Mouse (Mus musculus) common myeloid progenitor, adult 5-6 weeks (primary cell): ENCODE measurements at regions not wholly inside any gene's neighbourhood (a gene's known extent, or its start where the extent isn't known, plus 50 kb on each side); places are given as distances from the start of the nearest gene placed in this dataset.
A peak's percentile ranks its signal among the peaks of the same experiment; 100 is the strongest.

Experiments used
- ATAC-seq: replicated peaks from 2 replicates; pipeline ENCODE4 v1.8.0; 2016; ENCODE audit warnings: low read depth, mild to moderate bottlenecking, moderate TSS enrichment, inconsistent platforms; ENCODE audit not compliant: poor library complexity, severe bottlenecking

- ATAC-seq = no peak
Observed at GRCm38 (mm10) chr6:100429511-100429910, 142.2 kb upstream of the Rybp start.

- ATAC-seq = no peak
Observed at GRCm38 (mm10) chr6:100428759-100429158, 141.5 kb upstream of the Rybp start.

GRCm38 (mm10) chr6:100425551-100425950 lies 138.3 kb upstream of the Rybp start:
- ATAC-seq = no peak

- ATAC-seq = no peak
Observed at GRCm38 (mm10) chr6:100424788-100425403, 137.6 kb upstream of the Rybp start.

GRCm38 (mm10) chr6:100424181-100424580 lies 136.9 kb upstream of the Rybp start:
- no peak for ATAC-seq

GRCm38 (mm10) chr6:100423636-100424035 lies 136.4 kb upstream of the Rybp start:
- no peak for ATAC-seq

GRCm38 (mm10) chr6:100422603-100423002 lies 135.3 kb upstream of the Rybp start:
- no peak for ATAC-seq

GRCm38 (mm10) chr6:100421706-100422578 lies 134.7 kb upstream of the Rybp start:
- no peak for ATAC-seq

GRCm38 (mm10) chr6:100420602-100421001 lies 133.3 kb upstream of the Rybp start:
- ATAC-seq = no peak

- no peak for ATAC-seq
Observed at GRCm38 (mm10) chr6:100419782-100420540, 132.7 kb upstream of the Rybp start.

GRCm38 (mm10) chr6:100416046-100416445 lies 128.8 kb upstream of the Rybp start:
- peak; percentile 98 for ATAC-seq

GRCm38 (mm10) chr6:100415514-100415913 lies 128.2 kb upstream of the Rybp start:
- no peak for ATAC-seq

GRCm38 (mm10) chr6:100414836-100415235 lies 127.6 kb upstream of the Rybp start:
- no peak for ATAC-seq

GRCm38 (mm10) chr6:100412486-100412885 lies 125.2 kb upstream of the Rybp start:
- no peak for ATAC-seq

GRCm38 (mm10) chr6:100411968-100412367 lies 124.7 kb upstream of the Rybp start:
- no peak for ATAC-seq

GRCm38 (mm10) chr6:100410067-100410631 lies 122.9 kb upstream of the Rybp start:
- 0 out of 2 replicates have a peak, but pooled peaks have one; percentile 18 for ATAC-seq

- no peak for ATAC-seq
Observed at GRCm38 (mm10) chr6:100408826-100409225, 121.5 kb upstream of the Rybp start.

- ATAC-seq = no peak
Observed at GRCm38 (mm10) chr6:100406504-100406903, 119.2 kb upstream of the Rybp start.

- no peak for ATAC-seq
Observed at GRCm38 (mm10) chr6:100404161-100404560, 116.9 kb upstream of the Rybp start.

GRCm38 (mm10) chr6:100402716-100403115 lies 115.4 kb upstream of the Rybp start:
- 0 out of 2 replicates have a peak, but pooled peaks have one; percentile 24 for ATAC-seq
